Mouse (Mus musculus): ENCODE measurements around the gene Zmym4. TPM values are rescaled to one million over a fixed set of nuclear protein-coding genes. Genes with fewer than 3 reads are reported as not detected.

The Zmym4 gene
- total and polyA plus RNA-seq, 3 experiments: 14.9 to 71.1 (median 23.6) TPM

DNA sequence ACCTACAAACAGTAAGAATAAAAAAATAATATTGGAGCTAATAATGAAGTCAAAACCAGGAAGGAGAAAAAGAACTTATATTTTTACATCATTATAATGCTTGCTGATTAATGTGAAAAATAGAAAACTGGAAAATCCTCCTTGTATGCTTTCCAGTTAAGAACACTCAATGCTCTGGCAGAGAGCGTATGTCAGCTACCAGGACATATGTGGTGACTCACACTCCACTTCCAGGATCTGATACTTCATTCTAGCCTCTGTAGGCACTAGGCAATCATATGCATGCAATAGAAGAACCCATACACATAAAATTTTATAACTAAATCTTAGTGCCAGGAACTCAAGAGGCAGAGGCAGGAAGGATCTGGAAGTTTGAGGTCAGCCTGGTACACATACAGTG lies 40.2 kb downstream of the Zmym4 start:
- no peak overlapping the region for H3K4me3 ChIP-seq (ENCODE audit: control insufficient read depth in 1 of 2, insufficient read depth in 1 of 2, low read depth in 2 of 2, low read length in 2 of 2)
- TF ChIP-seq TAL1 (IDR thresholded peaks at IDR 0.05; ENCODE audit: low read length) (no peak), MAX (IDR thresholded peaks at IDR 0.05; ENCODE audit: low read length) (no peak), SIN3A (IDR thresholded peaks at IDR 0.05; ENCODE audit: low read length) (no peak), CHD2 (IDR thresholded peaks at IDR 0.05; ENCODE audit: low read length) (no peak), ELF1 (IDR thresholded peaks at IDR 0.05; ENCODE audit: low read depth, low read length) (no peak), ETS1 (IDR thresholded peaks at IDR 0.05; ENCODE audit: low read depth, low read length) (no peak), NELFE (IDR thresholded peaks at IDR 0.05; ENCODE audit: low read depth, low read length) (no peak)
- H3K9ac ChIP-seq (ENCODE audit: control insufficient read depth, low read depth, low read length, poor library complexity, severe bottlenecking): no peak overlapping the region
- H3K27me3 ChIP-seq (ENCODE audit: control insufficient read depth in 1 of 2, insufficient read depth in 2 of 2, low read length in 2 of 2): no peaks in the 10 kb centered on the region
- no peaks in the 10 kb centered on the region for H3K4me1 ChIP-seq (ENCODE audit: control insufficient read depth in 1 of 2, insufficient read depth in 2 of 2, low read length in 2 of 2)
- no peaks in the 10 kb centered on the region; the same call in 1 of the 2 replicates for H3K79me2 ChIP-seq (ENCODE audit: control insufficient read depth, insufficient read depth, low read length, poor library complexity)
- peak; percentile 18 for DNase-seq (ENCODE audit: low read depth, low spot score)
- H3K36me3 ChIP-seq (ENCODE audit: control insufficient read depth in 1 of 2, insufficient read depth in 2 of 2, low read length in 2 of 2): peaks cover 3 to 9% of the 10 kb centered on the region in 2 experiments; a peak in 3 of 4 replicates
- H3K27ac ChIP-seq (ENCODE audit: control insufficient read depth, low read depth, low read length): no peak overlapping the region
- no peaks in the 10 kb centered on the region for H3K9me3 ChIP-seq (replicated peaks; ENCODE audit: insufficient read depth, low read length)

DNA sequence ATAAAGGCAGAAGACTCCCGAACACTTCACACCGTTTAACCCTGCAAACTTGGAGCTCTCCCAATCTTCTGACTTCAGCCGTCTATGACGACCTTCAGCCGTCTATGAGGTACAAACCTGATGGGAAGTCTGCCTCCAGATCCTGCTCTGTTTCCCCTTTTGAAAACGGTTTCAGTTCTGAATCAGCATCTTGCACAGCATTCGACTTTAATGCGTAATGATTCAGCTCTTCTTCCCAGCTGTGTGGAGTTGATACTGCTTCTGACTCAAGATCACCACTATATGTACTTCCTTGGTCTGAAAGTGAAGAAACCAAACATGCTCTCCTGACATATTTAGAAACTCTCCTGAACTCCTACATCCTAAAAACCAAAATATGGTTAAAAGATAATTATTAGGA lies 78.1 kb downstream of the Zmym4 start:
- DNase-seq (ENCODE audit: low read depth, low spot score): peak; percentile 92
- H3K4me1 ChIP-seq (ENCODE audit: control insufficient read depth in 1 of 2, insufficient read depth in 2 of 2, low read length in 2 of 2): peaks cover 4 to 10% of the 10 kb centered on the region in 2 experiments
- H3K36me3 ChIP-seq (ENCODE audit: control insufficient read depth in 1 of 2, insufficient read depth in 2 of 2, low read length in 2 of 2): peaks cover 10 to 20% of the 10 kb centered on the region in 2 experiments
- no peak for TF ChIP-seq UBTF (IDR thresholded peaks at IDR 0.05; ENCODE audit: borderline replicate concordance, insufficient read depth, low read depth, low read length)
- peak; percentile 86 to 90 for TF ChIP-seq EP300 (IDR thresholded peaks at IDR 0.05; ENCODE audit: low read depth in 1 of 2, low read length in 2 of 2)
- TF ChIP-seq TBP (IDR thresholded peaks at IDR 0.05; ENCODE audit: low read depth, low read length): no peak
- TF ChIP-seq GATA1 (IDR thresholded peaks at IDR 0.05; ENCODE audit: low read depth, low read length): peak; percentile 71
- TF ChIP-seq MYB (IDR thresholded peaks at IDR 0.05; ENCODE audit: low read depth, low read length): peak; percentile 77
- TF ChIP-seq POLR2AphosphoS5 (IDR thresholded peaks at IDR 0.05; ENCODE audit: borderline replicate concordance, low read depth, low read length): no peak
- no peak for TF ChIP-seq USF1 (IDR thresholded peaks at IDR 0.05; ENCODE audit: low read depth, low read length)
- peak; percentile 65; the same call in 1 of the 2 replicates for TF ChIP-seq MYC (IDR thresholded peaks at IDR 0.05; ENCODE audit: low read depth, low read length)
- TF ChIP-seq NELFE (IDR thresholded peaks at IDR 0.05; ENCODE audit: low read depth, low read length): peak; percentile 40; the same call in 1 of the 2 replicates
- no peak; the same call in 1 of the 2 replicates for TF ChIP-seq JUND (IDR thresholded peaks at IDR 0.05; ENCODE audit: low read depth, low read length)
- TF ChIP-seq KAT2A (conservative IDR thresholded peaks at IDR 0.05; ENCODE audit: low read depth, low read length): no peak
- TF ChIP-seq ZNF384 (IDR thresholded peaks at IDR 0.05; ENCODE audit: low read depth, low read length): no peak
- 0 out of 2 replicates have a peak, but pooled peaks have one; percentile 17 for TF ChIP-seq CHD2 (IDR thresholded peaks at IDR 0.05; ENCODE audit: low read length)
- TF ChIP-seq HCFC1 (IDR thresholded peaks at IDR 0.05; ENCODE audit: low read depth, low read length): no peak
- no peak for TF ChIP-seq MAX (IDR thresholded peaks at IDR 0.05; ENCODE audit: low read length)
- no peak for TF ChIP-seq MAZ (IDR thresholded peaks at IDR 0.05; ENCODE audit: low read depth, low read length)
- no peak for TF ChIP-seq CHD1 (IDR thresholded peaks at IDR 0.05; ENCODE audit: low read depth, low read length)
- TF ChIP-seq TAL1 (IDR thresholded peaks at IDR 0.05; ENCODE audit: low read length): peak; percentile 66
- no peak for TF ChIP-seq SMC3 (IDR thresholded peaks at IDR 0.05; ENCODE audit: low read depth, low read length)
- no peak for TF ChIP-seq E2F4 (IDR thresholded peaks at IDR 0.05; ENCODE audit: borderline replicate concordance, low read depth, low read length)
- TF ChIP-seq ELF1 (IDR thresholded peaks at IDR 0.05; ENCODE audit: low read depth, low read length): no peak
- peak; percentile 89 for TF ChIP-seq MAFK (IDR thresholded peaks at IDR 0.05; ENCODE audit: borderline replicate concordance, low read depth, low read length)
- TF ChIP-seq RCOR1 (IDR thresholded peaks at IDR 0.05; ENCODE audit: low read depth, low read length): no peak
- TF ChIP-seq USF2 (IDR thresholded peaks at IDR 0.05; ENCODE audit: borderline replicate concordance in 1 of 2, insufficient read depth in 1 of 2, low read depth in 1 of 2, low read length in 2 of 2): no peak
- TF ChIP-seq ZMIZ1 (IDR thresholded peaks at IDR 0.05; ENCODE audit: low read depth, low read length): no peak
- no peak for TF ChIP-seq NRF1 (IDR thresholded peaks at IDR 0.05; ENCODE audit: insufficient read depth, low read depth, low read length, poor library complexity, severe bottlenecking)
- no peak for TF ChIP-seq ZC3H11A (IDR thresholded peaks at IDR 0.05; ENCODE audit: low read depth, low read length)
- peak; percentile 90 for TF ChIP-seq SIN3A (IDR thresholded peaks at IDR 0.05; ENCODE audit: low read length)
- TF ChIP-seq MEF2A (IDR thresholded peaks at IDR 0.05; ENCODE audit: extremely low read depth, insufficient replicate concordance, low read depth, low read length, poor library complexity, severe bottlenecking): no peak
- peak; percentile 98 for TF ChIP-seq ETS1 (IDR thresholded peaks at IDR 0.05; ENCODE audit: low read depth, low read length)

More for the DNA sequence above, 78.1 kb downstream of the Zmym4 start:
- Histone ChIP-seq H3K27ac (ENCODE audit: control insufficient read depth, low read depth, low read length) (peak overlapping the region; percentile 81), H3K4me3 (ENCODE audit: control insufficient read depth in 1 of 2, insufficient read depth in 1 of 2, low read depth in 2 of 2, low read length in 2 of 2) (peak overlapping the region; percentile 1 to 42; a peak in 3 of 4 replicates), H3K27me3 (ENCODE audit: control insufficient read depth in 1 of 2, insufficient read depth in 2 of 2, low read length in 2 of 2) (no peaks in the 10 kb centered on the region), H3K9me3 (replicated peaks; ENCODE audit: insufficient read depth, low read length) (no peaks in the 10 kb centered on the region), H3K79me2 (ENCODE audit: control insufficient read depth, insufficient read depth, low read length, poor library complexity) (no peaks in the 10 kb centered on the region), H3K9ac (ENCODE audit: control insufficient read depth, low read depth, low read length, poor library complexity, severe bottlenecking) (peak overlapping the region; percentile 11)
